Mouse (Mus musculus): ENCODE data around the gene Hoxa7.

GRCm38 (mm10) chr6:52202362-52203120 is 19.1 kb downstream of the Hoxa7 start:
- no peak for TF ChIP-seq CTCF (IDR thresholded peaks at IDR 0.05; ENCODE audit: extremely low read depth, insufficient read length, insufficient replicate concordance, low read depth, low read length)
- TF ChIP-seq POLR2A (IDR thresholded peaks at IDR 0.05; ENCODE audit: low read depth, low read length): no peak

Data from small intestine, adult 2 months (tissue).